Mouse (Mus musculus) WW6 (cell line): ENCODE data around the gene R3hdm2.

Source experiments
- DNase-seq: peaks from one replicate; pipeline ENCODE4 v3.0.0-alpha.2; 2013; ENCODE audit warnings: low read depth, low spot score

The R3hdm2 gene

DNA sequence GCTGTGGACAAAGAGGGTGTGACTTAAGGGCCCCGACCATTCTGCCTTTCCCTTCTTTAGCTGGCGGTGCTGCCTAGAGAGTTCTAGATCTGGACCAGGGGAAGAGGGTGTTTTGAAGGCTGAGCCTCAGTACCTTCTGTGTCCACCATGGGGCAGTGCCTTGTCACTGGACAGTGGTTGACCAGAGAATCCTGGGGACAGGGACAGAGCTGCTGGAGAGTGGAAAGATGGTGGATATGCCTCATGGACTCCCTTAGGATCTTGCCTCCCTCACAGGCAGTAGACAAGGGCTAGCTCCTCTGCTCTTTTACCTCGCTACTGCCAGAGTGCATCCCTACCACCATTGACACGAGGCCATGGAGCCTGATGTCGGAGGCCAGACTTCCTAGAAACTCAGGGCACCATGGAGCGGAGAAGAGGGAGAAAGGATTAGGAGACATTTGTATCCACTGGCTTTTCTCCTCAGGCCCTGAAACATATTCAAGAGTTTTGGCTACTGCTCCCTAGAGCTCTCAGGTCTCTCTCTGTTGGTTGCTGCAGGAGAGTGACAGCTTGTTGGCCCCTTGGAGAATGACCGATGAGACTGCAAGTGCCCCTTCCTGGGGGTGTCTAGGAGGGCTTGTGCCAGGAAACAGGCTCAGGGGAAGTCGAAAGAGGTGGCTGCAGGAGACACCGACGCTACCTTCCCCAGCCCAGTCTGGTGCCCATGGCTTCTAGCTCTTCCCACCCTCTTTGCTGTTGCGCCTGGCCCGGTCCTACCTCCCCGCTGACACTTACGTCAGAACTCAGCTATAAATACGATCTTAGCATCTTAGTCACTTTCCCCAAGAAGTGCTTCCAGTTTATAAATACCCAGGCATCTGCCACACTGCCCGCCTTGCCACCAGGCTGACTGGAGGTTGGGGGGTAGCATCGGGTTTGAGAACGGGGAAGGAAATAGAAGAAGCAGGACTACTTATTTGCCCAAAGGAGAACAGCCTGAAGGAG lies 25.9 kb upstream of the R3hdm2 start, which contains the start of gene Inhbe:
TSS of gene Inhbe (minus strand) at position 503 of the 987 bp plus-strand sequence.
- DNase-seq = no peak

DNA sequence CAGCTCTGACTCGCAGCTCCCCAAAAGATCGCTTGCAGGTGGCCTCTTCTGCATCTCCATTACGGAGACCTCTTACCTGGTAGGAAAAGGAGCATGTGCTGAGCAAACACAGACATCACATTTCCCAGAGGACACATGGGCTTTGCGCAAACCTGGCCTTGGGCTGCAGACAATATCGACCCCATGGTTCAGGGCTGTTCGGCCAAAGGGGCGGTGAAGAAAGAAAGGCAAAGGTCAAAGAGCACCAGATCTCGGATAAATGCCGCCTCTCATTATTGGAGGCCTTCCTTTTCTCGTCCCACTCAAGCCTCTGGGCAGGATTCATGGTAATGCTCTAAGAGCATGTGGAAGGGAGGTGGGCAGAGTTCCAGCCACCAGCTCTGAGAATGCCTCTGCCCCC lies 24.8 kb upstream of the R3hdm2 start:
- no peak for DNase-seq

DNA sequence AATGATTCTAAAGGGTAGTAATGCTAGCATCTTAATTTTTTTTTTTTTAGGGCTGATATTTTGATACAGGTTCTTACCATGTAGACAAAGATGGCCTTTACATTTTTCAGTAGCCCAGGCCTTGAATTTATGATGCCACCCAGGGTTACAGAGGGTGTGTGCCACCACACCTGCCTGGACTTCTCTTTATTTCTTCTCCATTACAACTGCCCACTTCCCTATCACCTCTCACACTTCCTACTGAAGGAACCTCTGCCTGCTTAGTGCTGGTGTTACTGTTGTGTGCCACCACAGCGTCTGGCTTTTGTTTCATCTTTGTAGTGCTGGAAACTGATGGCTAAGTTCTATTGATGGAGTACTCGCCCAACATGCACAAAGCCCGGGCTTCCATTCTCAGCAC lies 19.4 kb upstream of the R3hdm2 start:
- DNase-seq = no peak

DNA sequence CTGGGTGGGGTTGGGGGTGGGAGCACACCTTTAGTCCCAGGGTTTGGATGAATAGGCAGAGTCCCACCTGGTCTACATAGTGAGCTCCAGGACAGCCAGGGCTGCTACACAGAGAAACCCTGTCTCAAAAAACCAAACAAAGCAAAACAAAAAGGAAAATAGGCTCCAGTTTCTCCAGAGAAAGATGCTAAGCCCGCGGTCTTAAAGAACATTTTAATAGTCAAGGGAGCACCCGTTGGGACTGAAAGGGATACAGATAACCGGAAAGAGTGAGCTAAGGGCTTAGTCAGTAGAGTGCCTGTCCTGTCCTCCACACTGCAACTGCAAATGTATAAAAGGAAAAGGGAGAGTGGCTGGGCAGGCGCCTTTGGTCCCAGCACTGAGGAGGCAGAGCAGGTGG lies 13.0 kb upstream of the R3hdm2 start:
- no peak for DNase-seq

DNA sequence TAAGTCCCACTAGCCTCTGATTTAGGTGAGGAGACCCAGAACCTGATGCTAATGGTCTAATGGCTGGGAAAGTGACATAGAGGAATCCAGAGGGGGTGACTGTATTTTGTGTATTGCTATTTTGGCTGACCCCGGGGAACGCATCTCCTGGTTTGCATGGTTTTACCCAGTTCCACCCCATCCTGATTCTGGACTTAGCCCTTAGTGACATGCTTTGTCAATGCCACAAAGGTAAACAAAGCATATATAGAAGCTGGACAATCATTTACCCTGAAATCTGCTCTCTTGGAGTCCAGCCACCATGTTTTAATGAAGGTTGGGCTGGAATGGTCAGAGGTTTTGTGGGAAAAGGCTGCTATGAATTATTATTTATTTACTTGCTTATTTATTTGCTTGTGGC lies 11.9 kb upstream of the R3hdm2 start:
- DNase-seq = no peak

DNA sequence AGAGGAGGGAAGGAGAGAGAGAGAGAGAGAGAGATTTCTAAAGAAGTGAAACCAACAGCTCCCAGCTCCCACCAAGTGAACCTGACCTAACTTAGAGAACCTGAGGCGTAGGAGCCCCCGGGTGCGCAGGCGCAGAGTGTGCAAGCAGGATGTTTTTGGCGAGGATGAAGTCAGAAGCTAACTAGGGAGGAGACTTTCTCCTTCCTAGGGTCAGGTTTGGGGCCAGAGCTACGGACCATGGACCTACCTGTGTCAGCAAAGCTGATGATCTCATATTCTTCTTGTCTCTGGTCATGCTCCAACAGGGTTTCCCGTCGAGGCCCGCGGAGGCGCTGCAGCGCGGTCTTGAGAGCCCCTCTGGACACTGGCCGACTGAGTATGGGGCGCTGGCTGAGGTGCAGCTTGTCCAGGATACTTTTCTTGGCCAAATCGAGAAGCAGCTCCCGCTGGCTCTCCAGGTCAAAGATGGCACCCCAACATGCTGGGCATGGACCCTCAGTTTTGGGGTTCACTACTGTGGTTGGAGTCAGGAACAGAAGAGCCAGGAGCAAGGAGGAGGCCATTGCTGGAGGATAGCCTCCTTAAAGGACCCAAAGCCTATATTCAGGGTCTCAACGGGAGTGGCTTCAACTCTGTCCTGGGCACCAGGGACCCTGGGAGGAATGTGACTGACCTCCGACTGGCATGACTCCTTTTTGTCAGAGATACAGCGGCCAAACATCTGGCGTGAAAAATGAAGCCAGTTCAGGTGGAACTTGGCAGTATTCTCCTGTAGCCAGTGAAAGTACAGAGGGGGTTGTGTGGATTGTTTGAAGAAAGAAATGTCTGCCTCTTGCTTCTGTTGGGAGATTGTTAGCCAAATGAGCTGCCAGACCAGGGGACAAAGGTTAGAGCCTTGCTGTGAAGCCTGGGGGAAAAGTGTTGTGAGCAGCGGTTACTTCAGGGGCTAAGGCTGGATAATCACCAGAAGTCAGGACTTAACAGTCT lies 10.0 kb upstream of the R3hdm2 start, which contains the start of gene Inhbc:
TSS of gene Inhbc (minus strand) at position 598 of the 987 bp plus-strand sequence.
- DNase-seq = no peak

DNA sequence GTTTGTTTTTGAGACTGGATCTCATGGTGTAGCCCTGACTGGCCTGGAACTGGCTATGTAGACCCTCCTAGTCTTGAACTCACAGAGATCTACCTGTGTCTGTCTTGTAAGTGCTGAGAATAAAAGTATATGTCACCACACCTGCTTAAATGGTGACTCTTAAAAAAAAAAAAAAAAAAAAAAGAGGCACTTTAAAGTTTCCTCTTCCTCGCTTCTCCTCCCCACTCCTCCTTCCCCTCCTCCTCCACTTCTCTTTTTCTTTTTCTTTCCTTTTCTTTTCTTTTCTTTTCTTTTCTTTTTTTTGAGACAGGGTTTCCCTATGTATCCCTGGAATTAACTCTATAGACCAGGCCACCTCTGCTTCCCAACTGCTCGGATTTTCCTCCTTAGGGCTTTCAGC lies 9.1 kb upstream of the R3hdm2 start:
- no peak for DNase-seq

DNA sequence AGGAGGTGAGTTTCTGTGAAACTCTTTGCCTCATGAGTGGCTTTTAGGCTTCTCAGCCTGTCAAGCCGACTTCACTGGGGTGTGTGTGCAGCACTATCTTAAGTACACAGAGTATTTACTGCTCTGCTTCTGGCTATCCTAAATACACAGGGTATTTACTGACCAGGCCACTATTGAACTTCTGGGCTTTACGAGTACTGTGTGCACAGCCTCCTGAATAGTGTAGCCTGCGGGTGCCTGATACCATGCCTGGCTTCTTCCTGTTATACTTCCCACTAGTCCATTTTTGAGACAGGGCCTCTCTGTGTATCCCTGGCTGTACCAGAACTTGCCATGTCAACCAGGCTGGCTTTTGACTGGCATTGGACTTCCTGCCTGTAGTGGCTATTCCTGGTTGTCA lies 2.4 kb upstream of the R3hdm2 start:
- no peak for DNase-seq

DNA sequence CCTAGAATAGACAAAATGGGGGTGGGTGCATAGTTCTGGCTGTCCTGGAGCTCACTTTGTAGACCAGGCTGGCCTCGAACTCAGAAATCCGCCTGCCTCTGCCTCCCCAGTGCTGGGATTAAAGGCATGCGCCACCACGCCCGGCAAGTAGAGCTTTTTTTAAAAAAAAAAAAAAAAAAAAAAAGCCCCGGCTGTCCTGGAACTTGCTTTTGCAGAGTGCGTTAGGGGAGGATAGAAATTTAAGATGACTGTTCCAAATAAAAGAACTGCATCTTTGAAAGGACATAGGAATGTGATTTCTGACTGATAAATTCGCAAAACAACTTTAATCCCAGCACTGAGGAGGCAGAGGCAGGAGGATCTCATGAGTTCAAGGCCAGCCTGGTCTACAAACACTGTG lies 473 bp upstream of the R3hdm2 start:
- no peak for DNase-seq

DNA sequence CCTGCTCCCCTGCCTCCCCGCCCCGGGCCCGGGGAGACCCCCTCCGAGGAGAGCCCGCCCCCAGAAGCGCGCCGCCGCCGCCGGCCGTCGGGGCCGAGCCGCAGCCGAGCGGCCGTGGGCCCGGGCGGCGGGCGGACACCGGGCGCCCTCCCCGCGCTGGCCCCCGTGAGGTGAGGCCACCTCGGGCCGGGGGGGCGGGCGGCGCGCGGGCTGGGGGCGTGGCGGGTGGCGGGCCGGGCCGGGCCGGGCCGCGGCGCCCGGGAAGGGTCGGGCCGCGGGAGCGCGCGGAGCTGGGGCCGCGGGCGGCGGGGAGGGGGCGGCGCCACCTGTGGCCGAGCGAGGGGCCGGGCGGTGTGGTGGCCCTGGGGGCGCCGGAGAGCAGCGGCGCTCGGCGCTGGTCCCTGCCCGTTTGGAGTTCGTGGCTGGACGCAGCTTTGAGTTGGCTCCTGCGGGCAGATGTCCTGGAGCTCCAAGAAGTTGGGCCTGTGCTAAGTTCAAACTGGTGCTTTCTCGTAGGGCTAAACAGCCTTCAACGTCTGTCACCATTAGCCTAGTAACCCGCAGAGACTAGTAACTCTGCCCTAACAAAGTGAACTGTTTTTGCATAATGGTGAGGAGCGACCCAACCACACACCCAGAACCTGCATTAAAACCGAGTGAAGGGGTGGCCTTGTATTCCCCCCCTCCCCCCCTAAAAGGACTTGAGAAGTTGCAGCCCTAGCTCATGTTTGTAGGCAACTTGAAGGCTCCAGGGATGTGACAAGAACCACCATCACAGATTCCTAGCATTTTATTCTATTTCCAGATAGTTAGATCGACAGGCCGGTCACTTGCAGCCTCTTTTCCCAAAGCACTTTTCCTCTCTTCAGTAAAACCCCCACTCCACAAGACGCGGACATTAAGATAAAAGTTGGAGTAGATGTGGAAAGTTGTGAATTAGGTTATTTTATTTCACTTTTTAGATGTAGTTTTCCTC lies 928 bp downstream of the R3hdm2 start:
- DNase-seq = no peak

DNA sequence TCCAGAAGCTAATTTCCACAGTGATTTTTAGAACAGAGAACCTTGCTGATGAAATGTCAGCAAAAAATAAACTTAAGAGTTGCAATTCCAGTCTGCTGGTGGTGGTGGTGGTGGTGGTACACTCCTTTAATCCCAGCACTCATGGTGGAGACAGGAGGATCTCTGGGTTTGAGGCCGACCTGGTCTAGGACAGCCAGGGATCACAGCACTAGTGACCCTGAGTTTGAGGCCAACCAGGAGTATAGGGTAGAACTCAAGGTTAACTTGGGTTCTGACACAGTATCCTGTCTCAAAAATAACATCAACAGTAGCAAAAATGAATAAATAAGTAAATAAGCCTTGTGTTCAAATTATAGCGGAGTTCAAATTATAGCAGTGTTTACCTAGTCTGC lies 1.6 kb downstream of the R3hdm2 start:
- no peak for DNase-seq

DNA sequence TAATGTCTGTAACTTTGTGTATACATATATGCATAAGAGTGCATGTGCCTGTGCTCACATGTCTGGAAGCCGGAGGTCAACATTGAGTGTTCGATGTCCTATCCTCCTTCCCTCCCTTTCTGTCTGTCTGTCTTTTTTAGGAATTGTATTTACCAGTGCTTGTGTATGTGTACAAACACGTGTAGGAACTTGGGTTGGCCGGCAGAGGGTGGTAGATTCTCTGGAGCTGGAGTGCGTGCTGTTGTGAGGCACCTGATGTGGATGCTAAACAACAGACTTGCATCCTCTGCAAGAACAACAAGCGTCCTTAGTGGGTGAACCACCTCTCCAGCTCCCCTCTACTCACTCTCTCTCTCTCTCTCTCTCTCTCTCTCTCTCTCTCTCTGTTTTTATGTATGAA lies 11.6 kb downstream of the R3hdm2 start:
- DNase-seq = no peak

DNA sequence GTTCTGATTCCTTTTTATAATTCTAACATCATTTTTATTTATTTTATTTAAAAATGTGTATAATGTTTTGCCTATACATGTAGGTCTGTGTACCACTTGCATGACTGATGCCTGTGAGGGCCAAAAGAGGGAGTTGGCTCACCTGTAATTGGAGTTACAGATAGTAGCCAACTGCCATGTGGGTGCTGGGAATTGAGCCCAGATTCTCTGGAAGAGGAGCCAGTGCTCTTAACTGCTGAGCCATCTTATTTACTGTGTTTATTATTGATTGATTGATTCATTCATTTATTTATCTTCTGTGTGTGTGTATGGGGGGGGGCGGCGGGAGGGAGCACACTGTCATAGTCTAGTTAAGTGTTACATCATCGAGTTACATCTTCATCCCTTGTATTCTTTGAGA lies 24.6 kb downstream of the R3hdm2 start:
- no peak for DNase-seq

DNA sequence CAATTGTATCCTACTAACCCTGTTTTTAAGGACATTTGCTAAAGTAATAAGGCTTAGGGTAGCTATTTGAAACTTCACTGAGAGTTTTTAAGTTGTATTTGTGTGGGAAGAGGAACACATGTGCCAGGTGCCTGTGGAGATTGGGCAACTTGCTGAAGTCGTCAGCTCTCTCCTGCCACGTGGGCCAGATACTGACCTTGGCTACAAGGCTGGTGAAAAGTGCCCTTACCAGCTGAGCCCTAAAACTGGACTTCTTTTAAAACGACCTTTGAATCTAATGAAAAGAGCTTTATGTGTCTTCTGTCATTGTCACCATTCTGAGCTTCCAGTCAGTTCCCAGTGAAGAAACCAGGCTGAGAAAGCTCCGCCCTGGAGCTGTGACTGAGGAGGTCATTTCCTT lies 27.3 kb downstream of the R3hdm2 start:
- no peak for DNase-seq

DNA sequence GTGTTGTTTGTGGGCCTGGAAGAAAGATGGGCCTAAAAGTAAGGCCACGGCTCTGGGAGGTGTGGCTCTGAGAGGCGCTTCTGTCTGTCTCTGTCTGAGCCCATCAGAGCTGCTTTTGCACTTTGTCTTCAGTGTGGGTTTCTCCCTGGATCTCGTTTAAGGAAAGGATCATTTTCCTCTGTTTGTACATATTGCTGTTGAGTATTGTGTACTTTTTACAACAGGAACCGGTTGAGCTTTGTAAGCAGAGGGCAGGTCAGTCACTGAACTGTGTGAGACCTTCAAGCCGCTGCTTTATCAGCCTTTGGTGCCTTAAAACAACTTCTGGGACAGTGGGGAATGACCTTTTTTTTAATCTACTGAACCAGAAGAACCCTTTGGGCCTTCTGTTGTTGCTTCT lies 32.0 kb downstream of the R3hdm2 start:
- DNase-seq = no peak

DNA sequence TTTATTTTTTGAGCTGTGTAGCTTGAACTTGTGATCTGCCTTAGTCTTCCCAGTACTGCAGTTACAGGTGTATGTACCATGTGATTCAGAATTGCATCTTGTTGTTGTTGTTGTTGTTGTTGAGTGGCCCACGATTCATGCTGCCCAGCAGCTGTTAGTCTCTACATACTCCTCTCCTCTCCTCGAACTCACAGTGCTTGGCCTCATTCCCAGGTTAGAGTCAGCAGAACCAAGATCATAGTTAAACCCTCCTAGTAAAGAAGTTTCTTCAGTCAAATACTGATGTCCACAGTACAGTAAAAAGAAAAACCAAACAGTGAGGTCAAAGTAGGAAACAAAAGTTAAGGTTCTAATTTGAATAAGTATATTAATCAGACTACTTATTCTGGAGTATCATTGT lies 32.6 kb downstream of the R3hdm2 start:
- DNase-seq = no peak

DNA sequence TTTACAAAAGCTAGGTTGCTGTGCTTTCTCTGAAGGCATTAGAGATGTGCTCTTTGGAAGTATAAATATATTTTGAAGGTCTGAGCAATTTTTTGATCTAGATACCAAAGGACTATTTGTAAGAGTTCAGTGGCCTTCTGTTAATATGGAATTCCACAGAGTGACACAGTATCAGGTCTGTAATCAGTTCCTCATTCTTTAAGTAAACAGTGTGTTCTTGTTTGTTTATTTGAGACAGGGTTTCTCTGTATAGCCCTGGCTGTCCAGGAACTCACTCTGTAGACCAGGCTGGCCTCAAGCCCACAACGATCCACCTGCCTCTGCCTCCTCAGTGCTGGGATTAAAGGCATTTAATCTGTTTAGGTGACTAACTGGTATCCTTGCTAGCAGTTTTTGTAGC lies 33.5 kb downstream of the R3hdm2 start:
- DNase-seq = no peak

DNA sequence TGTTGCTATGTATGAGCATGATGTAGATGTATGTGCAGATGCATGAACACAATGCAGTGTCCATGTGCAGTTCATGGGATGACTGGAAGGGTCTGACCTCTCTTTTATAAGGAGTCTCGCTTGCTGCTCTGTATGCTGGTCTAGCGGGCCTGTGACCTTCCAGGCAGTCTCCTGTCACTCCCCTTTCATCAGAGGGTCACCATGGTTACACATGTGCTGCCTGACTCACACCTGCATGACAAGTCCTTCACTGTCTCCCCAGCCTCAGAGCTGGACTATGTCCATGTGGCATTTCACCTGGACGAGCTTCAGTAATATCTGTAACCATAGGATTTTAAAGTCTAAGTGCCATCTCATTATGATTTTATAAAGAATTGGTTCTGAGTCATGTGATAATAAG lies 34.0 kb downstream of the R3hdm2 start:
- DNase-seq = no peak

DNA sequence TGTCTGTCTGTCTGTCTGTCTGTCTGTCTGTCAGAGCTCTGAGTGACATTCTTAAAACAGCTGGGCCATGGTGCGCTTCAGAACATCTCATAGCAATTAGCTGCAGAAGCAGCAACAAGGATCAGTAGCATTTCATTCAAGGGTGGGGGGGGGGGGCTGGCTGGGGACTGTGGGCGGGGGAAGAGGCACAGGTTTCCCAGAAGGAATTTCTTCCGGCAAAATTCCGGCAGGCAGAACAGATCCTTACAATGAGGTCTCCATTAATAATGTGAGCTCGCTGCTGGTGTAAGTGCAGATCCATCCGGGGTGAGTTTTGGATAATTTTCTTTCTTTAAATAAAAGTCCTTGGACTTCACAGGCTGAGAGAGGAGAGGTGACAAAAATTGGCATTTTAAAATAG lies 40.0 kb downstream of the R3hdm2 start:
- DNase-seq = no peak

DNA sequence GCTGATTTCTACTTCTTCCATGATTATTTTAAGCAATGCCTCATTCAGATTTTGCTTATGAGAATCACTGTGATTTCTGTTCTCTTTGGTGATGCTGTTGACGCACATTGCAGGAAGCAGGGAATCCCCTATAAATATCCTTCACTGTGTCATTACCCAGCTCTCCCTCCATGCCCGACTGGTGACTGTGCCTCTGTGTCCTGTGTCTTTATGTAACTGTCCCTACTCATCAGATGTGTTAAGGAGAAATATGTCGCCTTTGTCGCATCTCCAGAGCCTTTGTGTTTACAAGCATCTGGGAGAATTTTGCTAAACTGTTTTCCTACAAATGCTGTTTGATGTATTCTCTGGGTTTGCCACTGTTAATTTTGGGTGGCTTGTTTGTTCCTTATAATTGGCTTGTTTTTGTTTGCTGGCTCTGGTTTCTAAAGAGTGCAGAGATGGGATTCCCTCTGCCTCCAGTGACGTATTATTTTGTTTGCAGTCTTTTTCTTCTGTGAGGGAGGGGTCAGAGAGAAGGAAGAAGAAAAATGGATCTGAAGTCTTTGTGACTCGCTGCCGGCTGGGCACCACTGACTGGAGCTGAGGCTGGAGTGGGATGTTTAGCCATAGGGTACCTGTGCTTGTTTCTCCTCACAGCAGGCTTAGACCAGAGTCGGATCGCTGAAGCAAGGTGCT lies 40.7 kb downstream of the R3hdm2 start:
- DNase-seq = no peak

DNA sequence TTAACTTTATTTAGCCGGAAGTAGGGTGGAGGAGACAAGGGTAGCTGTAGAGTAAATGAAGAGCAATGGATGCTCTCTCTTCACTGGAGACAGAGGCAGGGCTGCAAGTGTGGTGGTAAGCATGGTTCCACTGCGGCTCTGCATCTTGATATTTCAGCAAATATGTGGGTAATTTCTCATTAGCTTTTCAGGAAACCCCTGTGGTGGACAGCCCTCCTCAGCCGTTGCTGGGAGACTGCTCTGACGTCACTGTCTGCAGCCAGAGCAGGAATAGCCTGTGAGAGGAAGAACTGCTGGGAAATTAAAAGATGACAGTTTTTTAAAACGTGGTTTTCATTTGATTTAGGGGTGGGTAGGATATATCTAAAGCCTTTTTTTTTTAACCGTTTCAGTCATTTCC lies 41.9 kb downstream of the R3hdm2 start:
- no peak for DNase-seq
